Mouse (Mus musculus): ENCODE data around the gene Bahcc1.

DNA sequence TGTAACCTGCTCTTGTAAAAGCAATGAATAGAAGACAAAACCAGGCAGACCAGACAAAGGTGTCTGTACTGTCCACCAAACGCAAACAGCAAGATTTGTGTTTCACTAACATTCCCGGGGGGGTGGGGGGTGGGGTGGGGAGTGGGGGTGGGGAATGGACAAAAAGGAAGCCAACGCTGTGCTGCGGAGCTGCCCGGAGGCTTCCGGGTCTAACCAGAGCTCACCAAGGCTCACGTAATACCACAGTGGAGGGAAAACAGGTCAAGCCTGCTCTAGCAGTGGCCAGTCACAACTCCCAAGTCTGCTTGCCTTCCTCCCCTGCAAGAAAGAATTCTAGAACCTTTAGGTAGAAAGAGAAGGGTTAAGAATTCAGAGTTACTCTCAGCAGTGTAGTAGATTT is 84.7 kb downstream of the Bahcc1 start:
- TF ChIP-seq CTCF (conservative IDR thresholded peaks at IDR 0.05; ENCODE audit: low read length): no peak
- no peak for TF ChIP-seq NANOG (IDR thresholded peaks at IDR 0.05; ENCODE audit: borderline replicate concordance, low read length)

Data from E14TG2a.4 (cell line).